Mouse (Mus musculus): ENCODE measurements around the gene Masp1. TPM values are rescaled to one million over a fixed set of nuclear protein-coding genes. Genes with fewer than 3 reads are reported as not detected.

Masp1 gene
- polyA plus RNA-seq, 2 experiments = 12.4 to 14.2 TPM

- no peaks in the 10 kb centered on the region for H3K36me3 ChIP-seq (replicated peaks; ENCODE audit: control insufficient read depth, insufficient read depth, low read depth)
- DNase-seq (ENCODE audit: low read depth in 3 of 3, low spot score in 3 of 3) = no peak
- H3K9me3 ChIP-seq (ENCODE audit: control insufficient read depth, low read length) = no peaks in the 10 kb centered on the region
- H3K4me3 ChIP-seq (ENCODE audit: insufficient read depth in 1 of 2, low read depth in 2 of 2, low read length in 2 of 2) = no peak overlapping the region
- WGBS (ENCODE audit: insufficient replicate concordance) = 62% methylated on average over 4 of the region's 4 CpGs
- no peaks in the 10 kb centered on the region for H3K27me3 ChIP-seq (ENCODE audit: control insufficient read depth, insufficient read depth, low read length)
- no peak overlapping the region for H3K27ac ChIP-seq
- no peak for ATAC-seq (ENCODE audit: insufficient read depth)
- no peak overlapping the region for H3K9ac ChIP-seq (replicated peaks)
- H3K4me2 ChIP-seq (ENCODE audit: low read depth) = no peak overlapping the region
- no peaks in the 10 kb centered on the region for H3K4me1 ChIP-seq (replicated peaks; ENCODE audit: control insufficient read depth in 2 of 2, insufficient read depth in 2 of 2, low read length in 1 of 2)
- no peak for TF ChIP-seq EP300 (IDR thresholded peaks at IDR 0.05; ENCODE audit: low read depth)
- TF ChIP-seq CTCF (IDR thresholded peaks at IDR 0.05; ENCODE audit: low read depth) = no peak
Measured at GRCm38 (mm10) chr16:23475651-23476050, 45.0 kb downstream of the Masp1 start.

GRCm38 (mm10) chr16:23472046-23472445, 48.6 kb downstream of the Masp1 start:
- ATAC-seq (ENCODE audit: insufficient read depth) (no peak), DNase-seq (ENCODE audit: low read depth in 3 of 3, low spot score in 3 of 3) (no peak)
- H3K4me2 ChIP-seq (ENCODE audit: low read depth) = no peak overlapping the region
- no peak overlapping the region for H3K9ac ChIP-seq (replicated peaks)
- H3K27me3 ChIP-seq (ENCODE audit: control insufficient read depth, insufficient read depth, low read length) = no peaks in the 10 kb centered on the region
- no peak overlapping the region for H3K4me3 ChIP-seq (ENCODE audit: insufficient read depth in 1 of 2, low read depth in 2 of 2, low read length in 2 of 2)
- TF ChIP-seq CTCF (IDR thresholded peaks at IDR 0.05; ENCODE audit: low read depth) (no peak), EP300 (IDR thresholded peaks at IDR 0.05; ENCODE audit: low read depth) (no peak)
- H3K4me1 ChIP-seq (replicated peaks; ENCODE audit: control insufficient read depth in 2 of 2, insufficient read depth in 2 of 2, low read length in 1 of 2) = no peaks in the 10 kb centered on the region
- H3K36me3 ChIP-seq (replicated peaks; ENCODE audit: control insufficient read depth, insufficient read depth, low read depth) = no peaks in the 10 kb centered on the region
- 45% methylated on average over 3 of the region's 3 CpGs for WGBS (ENCODE audit: insufficient replicate concordance)
- H3K27ac ChIP-seq = no peak overlapping the region
- H3K9me3 ChIP-seq (ENCODE audit: control insufficient read depth, low read length) = no peaks in the 10 kb centered on the region

GRCm38 (mm10) chr16:23471551-23471950, 49.1 kb downstream of the Masp1 start:
- Histone ChIP-seq H3K4me3 (ENCODE audit: insufficient read depth in 1 of 2, low read depth in 2 of 2, low read length in 2 of 2) (no peak overlapping the region), H3K9me3 (ENCODE audit: control insufficient read depth, low read length) (no peaks in the 10 kb centered on the region), H3K9ac (replicated peaks) (no peak overlapping the region), H3K27me3 (ENCODE audit: control insufficient read depth, insufficient read depth, low read length) (no peaks in the 10 kb centered on the region), H3K27ac (no peak overlapping the region), H3K4me2 (ENCODE audit: low read depth) (no peak overlapping the region), H3K4me1 (replicated peaks; ENCODE audit: control insufficient read depth in 2 of 2, insufficient read depth in 2 of 2, low read length in 1 of 2) (no peaks in the 10 kb centered on the region), H3K36me3 (replicated peaks; ENCODE audit: control insufficient read depth, insufficient read depth, low read depth) (no peaks in the 10 kb centered on the region)
- ATAC-seq (ENCODE audit: insufficient read depth) (no peak), DNase-seq (ENCODE audit: low read depth in 3 of 3, low spot score in 3 of 3) (no peak)
- 67% methylated on average over 6 of the region's 6 CpGs for WGBS (ENCODE audit: insufficient replicate concordance)
- no peak for TF ChIP-seq EP300 (IDR thresholded peaks at IDR 0.05; ENCODE audit: low read depth)
- no peak for TF ChIP-seq CTCF (IDR thresholded peaks at IDR 0.05; ENCODE audit: low read depth)

- no peaks in the 10 kb centered on the region for H3K9me3 ChIP-seq (ENCODE audit: control insufficient read depth, low read length)
- whole genome bisulfite sequencing (ENCODE audit: insufficient replicate concordance) = 57% methylated on average over 4 of the region's 4 CpGs
- H3K36me3 ChIP-seq (replicated peaks; ENCODE audit: control insufficient read depth, insufficient read depth, low read depth) = no peaks in the 10 kb centered on the region
- DNase-seq (ENCODE audit: low read depth in 3 of 3, low spot score in 3 of 3) = no peak
- H3K27me3 ChIP-seq (ENCODE audit: control insufficient read depth, insufficient read depth, low read length) = no peaks in the 10 kb centered on the region
- H3K4me1 ChIP-seq (replicated peaks; ENCODE audit: control insufficient read depth in 2 of 2, insufficient read depth in 2 of 2, low read length in 1 of 2) = no peaks in the 10 kb centered on the region; a peak in 1 of 4 replicates
- peak; percentile 62 for ATAC-seq (ENCODE audit: insufficient read depth)
- no peak overlapping the region for H3K27ac ChIP-seq
- TF ChIP-seq EP300 (IDR thresholded peaks at IDR 0.05; ENCODE audit: low read depth) (no peak), CTCF (IDR thresholded peaks at IDR 0.05; ENCODE audit: low read depth) (no peak)
- no peak overlapping the region for H3K4me3 ChIP-seq (ENCODE audit: insufficient read depth in 1 of 2, low read depth in 2 of 2, low read length in 2 of 2)
- no peak overlapping the region for H3K4me2 ChIP-seq (ENCODE audit: low read depth)
- H3K9ac ChIP-seq (replicated peaks) = no peak overlapping the region
Measured at GRCm38 (mm10) chr16:23463671-23464347, 56.8 kb downstream of the Masp1 start.

- Histone ChIP-seq H3K4me3 (ENCODE audit: insufficient read depth in 1 of 2, low read depth in 2 of 2, low read length in 2 of 2) (no peak overlapping the region), H3K36me3 (replicated peaks; ENCODE audit: control insufficient read depth, insufficient read depth, low read depth) (no peaks in the 10 kb centered on the region), H3K4me2 (ENCODE audit: low read depth) (no peak overlapping the region), H3K27me3 (ENCODE audit: control insufficient read depth, insufficient read depth, low read length) (no peaks in the 10 kb centered on the region), H3K27ac (no peak overlapping the region), H3K4me1 (replicated peaks; ENCODE audit: control insufficient read depth in 2 of 2, insufficient read depth in 2 of 2, low read length in 1 of 2) (no peaks in the 10 kb centered on the region; a peak in 1 of 4 replicates), H3K9ac (replicated peaks) (no peak overlapping the region), H3K9me3 (ENCODE audit: control insufficient read depth, low read length) (no peaks in the 10 kb centered on the region)
- 39% methylated on average over 7 of the region's 7 CpGs for WGBS (ENCODE audit: insufficient replicate concordance)
- DNase-seq (ENCODE audit: low read depth in 3 of 3, low spot score in 3 of 3) (no peak), ATAC-seq (ENCODE audit: insufficient read depth) (no peak)
- TF ChIP-seq CTCF (IDR thresholded peaks at IDR 0.05; ENCODE audit: low read depth) (no peak), EP300 (IDR thresholded peaks at IDR 0.05; ENCODE audit: low read depth) (no peak)
Measured at GRCm38 (mm10) chr16:23458906-23459588, 61.6 kb downstream of the Masp1 start.
